Mouse (Mus musculus): ENCODE measurements around the gene Ralgds. TPM values are rescaled to one million over a fixed set of nuclear protein-coding genes. Genes with fewer than 3 reads are reported as not detected.
A peak's percentile ranks its signal among the peaks of the same experiment; 100 is the strongest.

Ralgds gene
- total and polyA plus RNA-seq, 3 experiments = 9.7 to 19.5 (median 12.2) TPM

DNA sequence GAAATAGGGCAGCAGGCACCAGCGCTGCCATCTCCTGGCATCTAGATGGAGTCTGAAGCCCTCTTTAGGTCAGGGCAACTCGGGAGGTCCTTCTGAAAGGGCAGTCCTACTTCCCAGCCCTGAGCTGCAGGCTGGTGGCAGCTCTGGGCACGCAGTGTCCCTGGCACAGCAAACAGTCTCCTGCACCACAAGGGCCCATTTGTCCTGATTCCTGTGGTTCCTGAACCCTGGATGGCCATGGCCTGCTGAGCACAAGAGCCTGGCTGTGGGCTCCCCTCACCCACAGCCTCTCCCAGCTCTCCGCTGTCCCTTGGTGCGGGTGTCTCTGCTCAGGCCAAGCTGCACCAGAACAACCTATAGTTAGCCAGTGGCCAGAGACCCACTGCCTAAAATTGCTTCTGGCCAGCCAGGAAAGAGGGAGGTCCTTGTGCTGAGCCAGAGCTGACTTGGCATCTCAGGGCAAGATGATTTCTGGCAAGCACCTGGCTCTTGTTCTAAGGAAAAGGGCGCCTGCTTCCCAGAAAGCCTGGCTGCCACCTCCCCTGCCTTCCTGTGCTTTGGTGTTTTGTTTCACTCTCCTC is 8.7 kb downstream of the Ralgds start:
- intact Hi-C loops (cut with DNase I) = no loop called here
- TF ChIP-seq POLR2A (IDR thresholded peaks at IDR 0.05; ENCODE audit: insufficient read depth, low read depth, low read length) = no peak
- no peak for TF ChIP-seq EP300 (IDR thresholded peaks at IDR 0.05; ENCODE audit: insufficient read depth, low read depth, low read length)
- no peak for TF ChIP-seq CTCF (IDR thresholded peaks at IDR 0.05)
- Histone ChIP-seq H3K9ac (ENCODE audit: low read depth, low read length) (no peak overlapping the region; the same call in 1 of the 2 replicates), H3K27ac (no peak overlapping the region; the same call in 1 of the 2 replicates), H3K27me3 (ENCODE audit: control insufficient read depth, insufficient read depth, low read length) (no peaks in the 10 kb centered on the region), H3K4me1 (ENCODE audit: control insufficient read depth, insufficient read depth, low read length) (peaks cover 22% of the 10 kb centered on the region), H3K79me2 (replicated peaks; ENCODE audit: control insufficient read depth, insufficient read depth, low read length) (no peaks in the 10 kb centered on the region), H3K36me3 (ENCODE audit: control insufficient read depth, insufficient read depth, low read length) (no peaks in the 10 kb centered on the region), H3K4me3 (no peak overlapping the region)
- WGBS = 56% methylated on average over 6 of the region's 6 CpGs
- peak in 1 of 2 experiments; percentile 43 for DNase-seq

DNA sequence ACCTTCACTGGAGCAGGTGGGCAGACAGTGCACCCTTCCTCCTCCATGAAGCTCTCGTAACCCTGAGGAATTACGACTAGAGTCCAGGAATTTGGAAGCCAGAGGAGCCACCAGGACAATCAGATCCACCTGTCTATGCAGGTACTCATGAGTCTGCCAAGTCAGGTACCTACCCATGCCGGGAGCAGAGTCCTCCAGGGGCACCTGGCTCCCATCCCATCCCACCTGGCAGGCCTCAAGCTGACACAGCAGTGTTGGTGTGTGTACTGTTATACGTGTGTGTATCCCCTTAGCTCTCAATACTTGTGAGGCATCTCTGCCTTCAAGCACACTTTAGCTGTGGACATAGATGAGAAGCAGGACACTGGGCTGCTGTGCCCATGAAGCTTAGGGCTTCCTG is 9.2 kb downstream of the Ralgds start:
- H3K9ac ChIP-seq (ENCODE audit: low read depth, low read length) = no peak overlapping the region
- H3K79me2 ChIP-seq (replicated peaks; ENCODE audit: control insufficient read depth, insufficient read depth, low read length) = no peaks in the 10 kb centered on the region
- H3K27me3 ChIP-seq (ENCODE audit: control insufficient read depth, insufficient read depth, low read length) = no peaks in the 10 kb centered on the region
- peaks cover 24% of the 10 kb centered on the region for H3K4me1 ChIP-seq (ENCODE audit: control insufficient read depth, insufficient read depth, low read length)
- 89% methylated on average over 4 of the region's 4 CpGs for WGBS
- intact Hi-C loops (cut with DNase I) = no loop called here
- H3K36me3 ChIP-seq (ENCODE audit: control insufficient read depth, insufficient read depth, low read length) = no peaks in the 10 kb centered on the region
- no peak overlapping the region for H3K4me3 ChIP-seq
- no peak for TF ChIP-seq CTCF (IDR thresholded peaks at IDR 0.05)
- no peak for TF ChIP-seq EP300 (IDR thresholded peaks at IDR 0.05; ENCODE audit: insufficient read depth, low read depth, low read length)
- TF ChIP-seq POLR2A (IDR thresholded peaks at IDR 0.05; ENCODE audit: insufficient read depth, low read depth, low read length) = no peak
- no peak overlapping the region for H3K27ac ChIP-seq
- no peak for DNase-seq

DNA sequence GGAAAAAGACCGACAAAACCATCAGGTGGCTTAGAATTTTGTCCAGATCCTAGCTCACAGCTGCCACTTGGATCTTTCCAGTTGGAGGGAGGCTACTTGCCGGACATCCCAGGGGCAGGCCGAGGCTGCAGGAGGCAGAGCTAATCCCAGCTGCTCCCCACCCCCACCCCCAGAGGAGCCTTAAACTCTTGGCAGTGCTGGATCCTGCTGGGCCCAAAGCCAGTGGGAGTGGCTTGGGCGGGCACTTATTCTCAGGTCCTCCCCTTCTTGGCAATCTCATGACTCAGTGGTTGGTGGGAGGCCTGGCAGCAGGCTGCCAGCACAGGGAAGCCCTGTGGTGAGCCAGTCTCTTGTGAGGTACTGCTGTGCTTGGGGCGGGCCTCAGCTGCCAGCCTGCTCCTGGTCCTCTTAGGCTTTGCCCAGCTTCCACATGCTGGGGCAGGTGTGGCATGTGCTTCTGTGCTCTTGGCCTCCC is 10.8 kb downstream of the Ralgds start:
- peaks cover 20% of the 10 kb centered on the region for H3K4me1 ChIP-seq (ENCODE audit: control insufficient read depth, insufficient read depth, low read length)
- no peak for TF ChIP-seq POLR2A (IDR thresholded peaks at IDR 0.05; ENCODE audit: insufficient read depth, low read depth, low read length)
- no peak for TF ChIP-seq CTCF (IDR thresholded peaks at IDR 0.05)
- TF ChIP-seq EP300 (IDR thresholded peaks at IDR 0.05; ENCODE audit: insufficient read depth, low read depth, low read length) = no peak

DNA sequence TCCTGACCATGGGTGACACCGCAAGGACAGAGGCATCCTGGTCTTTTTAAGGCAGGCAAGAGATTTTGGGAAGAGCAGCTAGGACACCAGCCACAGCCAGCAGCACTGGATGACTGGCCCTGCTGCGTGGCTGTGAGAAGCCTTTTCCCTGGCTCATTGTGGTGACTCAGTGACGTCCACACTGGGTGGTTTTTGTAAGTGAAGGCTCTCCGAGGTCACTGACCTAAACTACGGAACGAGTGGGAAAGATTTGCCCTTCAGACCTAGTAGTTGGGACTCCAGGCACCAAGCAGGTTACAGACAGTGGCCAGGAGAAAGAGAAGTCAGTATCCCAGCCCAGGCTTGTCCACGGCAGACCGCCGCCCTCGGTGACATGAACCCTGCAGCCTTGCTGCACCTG is 11.5 kb downstream of the Ralgds start:
- TF ChIP-seq CTCF (IDR thresholded peaks at IDR 0.05) (no peak), EP300 (IDR thresholded peaks at IDR 0.05; ENCODE audit: insufficient read depth, low read depth, low read length) (no peak), POLR2A (IDR thresholded peaks at IDR 0.05; ENCODE audit: insufficient read depth, low read depth, low read length) (no peak)
- Histone ChIP-seq H3K36me3 (ENCODE audit: control insufficient read depth, insufficient read depth, low read length) (no peaks in the 10 kb centered on the region), H3K4me3 (no peak overlapping the region), H3K9ac (ENCODE audit: low read depth, low read length) (no peak overlapping the region), H3K79me2 (replicated peaks; ENCODE audit: control insufficient read depth, insufficient read depth, low read length) (no peaks in the 10 kb centered on the region), H3K4me1 (ENCODE audit: control insufficient read depth, insufficient read depth, low read length) (peaks cover 20% of the 10 kb centered on the region), H3K27me3 (ENCODE audit: control insufficient read depth, insufficient read depth, low read length) (no peaks in the 10 kb centered on the region), H3K27ac (peak overlapping the region; percentile 85)
- WGBS = 87% methylated on average over 10 of the region's 10 CpGs
- intact Hi-C loops (cut with DNase I) = no loop called here
- no peak for DNase-seq

More for the DNA sequence above, 10.8 kb downstream of the Ralgds start:
- Histone ChIP-seq H3K4me3 (no peak overlapping the region), H3K79me2 (replicated peaks; ENCODE audit: control insufficient read depth, insufficient read depth, low read length) (no peaks in the 10 kb centered on the region), H3K27me3 (ENCODE audit: control insufficient read depth, insufficient read depth, low read length) (no peaks in the 10 kb centered on the region), H3K27ac (peak overlapping the region; percentile 85), H3K36me3 (ENCODE audit: control insufficient read depth, insufficient read depth, low read length) (no peaks in the 10 kb centered on the region), H3K9ac (ENCODE audit: low read depth, low read length) (no peak overlapping the region)
- 11% methylated on average over 5 of the region's 5 CpGs for WGBS
- peak; percentile 86 to 87 for DNase-seq
- intact Hi-C loops (cut with DNase I) = no loop called here

DNA sequence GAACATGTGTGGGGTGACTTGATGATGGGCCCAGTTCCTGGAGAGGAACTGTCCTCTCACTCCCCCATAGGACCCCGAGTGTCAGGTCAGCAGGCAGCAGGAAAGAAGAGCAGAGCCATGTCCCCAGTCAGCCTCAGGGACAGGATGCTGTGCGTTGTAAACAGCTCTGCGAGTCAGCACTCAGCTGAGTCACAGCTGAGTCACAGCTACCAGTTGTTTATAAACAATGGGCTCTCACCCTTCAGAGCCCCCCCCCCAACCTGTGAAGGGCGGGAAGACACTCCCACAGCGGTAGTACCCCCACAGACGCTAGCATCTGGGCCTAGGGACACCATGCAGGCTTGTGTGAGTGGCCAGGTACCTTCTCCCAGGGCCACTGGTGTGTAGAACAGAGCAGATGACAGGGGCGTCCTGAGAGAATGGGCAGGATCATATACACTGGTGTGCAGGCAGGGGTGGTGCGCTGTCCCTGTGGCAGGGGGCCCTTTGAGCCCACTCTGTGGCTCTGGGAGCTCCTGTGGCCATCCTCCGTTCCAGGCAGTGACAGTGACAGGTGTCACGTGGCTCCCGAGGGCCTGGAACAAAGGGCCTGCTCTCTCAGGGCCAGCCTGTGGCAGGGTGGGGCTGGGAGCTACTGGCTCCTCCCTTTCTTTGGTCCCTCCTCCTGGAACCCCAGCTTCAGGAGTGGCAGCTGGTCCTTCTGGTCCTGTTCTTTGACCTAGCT is 12.5 kb downstream of the Ralgds start:
- WGBS = 33% methylated on average over 11 of the region's 11 CpGs
- 0 out of 2 replicates have a peak, but pooled peaks have one; percentile 9 for TF ChIP-seq EP300 (IDR thresholded peaks at IDR 0.05; ENCODE audit: insufficient read depth, low read depth, low read length)
- TF ChIP-seq CTCF (IDR thresholded peaks at IDR 0.05) = no peak
- TF ChIP-seq POLR2A (IDR thresholded peaks at IDR 0.05; ENCODE audit: insufficient read depth, low read depth, low read length) = peak; percentile 53
- H3K4me3 ChIP-seq = no peak overlapping the region
- peaks cover 28% of the 10 kb centered on the region for H3K4me1 ChIP-seq (ENCODE audit: control insufficient read depth, insufficient read depth, low read length)
- no peaks in the 10 kb centered on the region for H3K36me3 ChIP-seq (ENCODE audit: control insufficient read depth, insufficient read depth, low read length)
- no peaks in the 10 kb centered on the region for H3K27me3 ChIP-seq (ENCODE audit: control insufficient read depth, insufficient read depth, low read length)
- no peaks in the 10 kb centered on the region for H3K79me2 ChIP-seq (replicated peaks; ENCODE audit: control insufficient read depth, insufficient read depth, low read length)
- DNase-seq = peak; percentile 76 to 87
- peak overlapping the region; percentile 85 for H3K27ac ChIP-seq
- peak overlapping the region; percentile 21 for H3K9ac ChIP-seq (ENCODE audit: low read depth, low read length)
- intact Hi-C loops (cut with DNase I) = no loop called here
